7 mouse cellular contexts compared by ENCODE assay signal in genomic region chr12:99391942-99392880, GRCm38 (mm10).
A peak's percentile ranks its signal among the peaks of the same experiment; 100 is the strongest.
DNase-seq lines count a peak whose midpoint lies in the region; ATAC-seq and TF ChIP-seq lines count a peak whose summit lies in the region.

No protein-coding gene starts in this region.

- peak overlapping the region; percentile 79 for H3K4me2 ChIP-seq in embryonic facial prominence, embryonic 13.5 days
- peak overlapping the region; percentile 85 for H3K4me2 ChIP-seq in limb, embryonic 12.5 days
- peak overlapping the region; percentile 85 for H3K4me2 ChIP-seq in midbrain, embryonic 15.5 days

- ATAC-seq in embryonic facial prominence, embryonic 13.5 days (ENCODE audit: insufficient number of reproducible peaks, insufficient read depth, low FRiP score, low TSS enrichment, low read depth), result peak; percentile 88
- ATAC-seq in limb, embryonic 12.5 days (ENCODE audit: insufficient number of reproducible peaks, insufficient read depth, low FRiP score, low TSS enrichment, low read depth), result peak; percentile 90
- ATAC-seq in midbrain, embryonic 15.5 days (replicated peaks), result peak; percentile 94

- no peak for TF ChIP-seq CTCF in kidney, adult 2 months (conservative IDR thresholded peaks at IDR 0.05; ENCODE audit: insufficient read depth, insufficient read length, low read depth, low read length)
- no peak for TF ChIP-seq CTCF in spleen, adult 2 months (IDR thresholded peaks at IDR 0.05; ENCODE audit: extremely low read depth, insufficient read depth, insufficient read length, insufficient replicate concordance)

- H3K27ac ChIP-seq in embryonic facial prominence, embryonic 13.5 days, result peak overlapping the region; percentile 96
- H3K27ac ChIP-seq in kidney, adult 2 months (ENCODE audit: insufficient read depth, low read depth, low read length), result peak overlapping the region; percentile 42; the same call in 1 of the 2 replicates
- peak overlapping the region; percentile 96 for H3K27ac ChIP-seq in limb, embryonic 12.5 days
- peak overlapping the region; percentile 89 for H3K27ac ChIP-seq in midbrain, embryonic 15.5 days
- H3K27ac ChIP-seq in spleen, adult 2 months (ENCODE audit: insufficient read depth, low read length), result peak overlapping the region; percentile 79

- WGBS in embryonic facial prominence, embryonic 13.5 days, result under 1% methylated on average over 87 of the region's 87 CpGs
- under 1% methylated on average over 85 of the region's 87 CpGs for WGBS in kidney, adult 2 months
- under 1% methylated on average over 83 of the region's 87 CpGs for WGBS in limb, embryonic 12.5 days
- WGBS in midbrain, embryonic 15.5 days, result under 1% methylated on average over 74 of the region's 87 CpGs
- WGBS in spleen, adult 2 months, result under 1% methylated on average over 87 of the region's 87 CpGs

- TF ChIP-seq POLR2A in kidney, adult 2 months (IDR thresholded peaks at IDR 0.05; ENCODE audit: low read depth, low read length), result no peak
- no peak for TF ChIP-seq POLR2A in spleen, adult 2 months (IDR thresholded peaks at IDR 0.05; ENCODE audit: low read depth, low read length)

- peak overlapping the region; percentile 94 for H3K4me3 ChIP-seq in embryonic facial prominence, embryonic 13.5 days
- H3K4me3 ChIP-seq in kidney, adult 2 months (ENCODE audit: insufficient read depth, low read depth, low read length), result peak overlapping the region; percentile 73
- peak overlapping the region; percentile 94 for H3K4me3 ChIP-seq in limb, embryonic 12.5 days (replicated peaks)
- H3K4me3 ChIP-seq in midbrain, embryonic 15.5 days, result peak overlapping the region; percentile 69
- H3K4me3 ChIP-seq in spleen, adult 2 months (ENCODE audit: extremely low read depth, insufficient read depth, insufficient read length), result peak overlapping the region; percentile 91

- DNase-seq in adrenal gland, postnatal 36 days, result peak; percentile 99 to 100
- DNase-seq in heart, adult 18-20 months, result peak; percentile 100
- peak; percentile 100 for DNase-seq in kidney, adult 2 months
- peak; percentile 94 to 99 for DNase-seq in spleen, adult 2 months (ENCODE audit: low read depth in 1 of 2, low spot score in 2 of 2)

- peak overlapping the region; percentile 86 for H3K9ac ChIP-seq in embryonic facial prominence, embryonic 13.5 days
- H3K9ac ChIP-seq in limb, embryonic 12.5 days (replicated peaks), result peak overlapping the region; percentile 95
- H3K9ac ChIP-seq in midbrain, embryonic 15.5 days, result peak overlapping the region; percentile 67

- peaks cover 15% of the 10 kb centered on the region for H3K36me3 ChIP-seq in embryonic facial prominence, embryonic 13.5 days
- H3K36me3 ChIP-seq in kidney, adult 2 months (ENCODE audit: control insufficient read depth, insufficient read depth, low read length), result no peaks in the 10 kb centered on the region
- peaks cover 17% of the 10 kb centered on the region for H3K36me3 ChIP-seq in limb, embryonic 12.5 days
- no peaks in the 10 kb centered on the region for H3K36me3 ChIP-seq in midbrain, embryonic 15.5 days (replicated peaks)
- peaks cover 8% of the 10 kb centered on the region for H3K36me3 ChIP-seq in spleen, adult 2 months (ENCODE audit: control insufficient read depth, insufficient read depth, low read length)

- H3K9me3 ChIP-seq in embryonic facial prominence, embryonic 13.5 days, result no peaks in the 10 kb centered on the region
- no peaks in the 10 kb centered on the region for H3K9me3 ChIP-seq in limb, embryonic 12.5 days
- H3K9me3 ChIP-seq in midbrain, embryonic 15.5 days, result no peaks in the 10 kb centered on the region

- peaks cover 26% of the 10 kb centered on the region for H3K4me1 ChIP-seq in embryonic facial prominence, embryonic 13.5 days
- H3K4me1 ChIP-seq in kidney, adult 2 months (ENCODE audit: control insufficient read depth, insufficient read depth, low read length), result peaks cover 8% of the 10 kb centered on the region; the same call in 1 of the 2 replicates
- peaks cover 18% of the 10 kb centered on the region for H3K4me1 ChIP-seq in limb, embryonic 12.5 days (replicated peaks)
- H3K4me1 ChIP-seq in midbrain, embryonic 15.5 days, result peaks cover 24% of the 10 kb centered on the region
- H3K4me1 ChIP-seq in spleen, adult 2 months (ENCODE audit: control insufficient read depth, insufficient read depth, insufficient read length), result peaks cover 7% of the 10 kb centered on the region

- no peaks in the 10 kb centered on the region for H3K27me3 ChIP-seq in embryonic facial prominence, embryonic 13.5 days
- H3K27me3 ChIP-seq in kidney, adult 2 months (replicated peaks; ENCODE audit: control insufficient read depth, insufficient read depth, low read length), result no peaks in the 10 kb centered on the region
- H3K27me3 ChIP-seq in limb, embryonic 12.5 days, result no peaks in the 10 kb centered on the region
- no peaks in the 10 kb centered on the region for H3K27me3 ChIP-seq in midbrain, embryonic 15.5 days (replicated peaks)
- H3K27me3 ChIP-seq in spleen, adult 2 months (ENCODE audit: control insufficient read depth, insufficient read depth, low read length), result no peaks in the 10 kb centered on the region

Comparison
In these comparisons a context has a peak if more than half of its experiments do, and no peak if none do; other contexts are left out.
1. Peak in every context shown above with its lines: DNase-seq, ATAC-seq, H3K4me3 ChIP-seq and H3K27ac ChIP-seq.
2. H3K27ac ChIP-seq: peak in every context shown above with its lines; median percentile 96 in embryonic facial prominence, embryonic 13.5 days; 96 in limb, embryonic 12.5 days; 89 in midbrain, embryonic 15.5 days; 79 in spleen, adult 2 months; 42 in kidney, adult 2 months.